Mouse (Mus musculus) heart, embryonic 12.5 days (tissue): ENCODE data around the gene Tpd52l1. TPM values are rescaled to one million over a fixed set of nuclear protein-coding genes. Genes with fewer than 3 reads are reported as not detected.

Experiments
- ATAC-seq: fragments of 200-750 bp; cut with Nextera tagmentation; 2 replicates; pipeline ENCODE4 v1.8.0; 2017; ENCODE audit warnings: moderate TSS enrichment, moderate library complexity; ENCODE audit not compliant: insufficient number of reproducible peaks, low FRiP score
- H3K27ac ChIP-seq: fragments of 300-500 bp; sonication (generic); 2 replicates; pipeline ENCODE4 v1.5.1; 2016; ENCODE audit warnings: mild to moderate bottlenecking, moderate library complexity; ENCODE audit not compliant: poor library complexity, severe bottlenecking
- H3K27me3 ChIP-seq: fragments of 300-500 bp; sonication (generic); replicated peaks from 2 replicates; pipeline ENCODE4 v1.6.1; 2016; ENCODE audit warnings: mild to moderate bottlenecking, moderate library complexity
- H3K36me3 ChIP-seq: fragments of 300-500 bp; sonication (generic); 2 replicates; pipeline ENCODE4 v1.6.1; 2016; ENCODE audit warnings: mild to moderate bottlenecking, moderate library complexity
- H3K4me1 ChIP-seq: fragments of 300-500 bp; sonication (generic); replicated peaks from 2 replicates; pipeline ENCODE4 v1.6.1; 2016; ENCODE audit warnings: mild to moderate bottlenecking
- H3K4me2 ChIP-seq: fragments of 300-500 bp; sonication (generic); 2 replicates; pipeline ENCODE4 v1.6.1; 2016; ENCODE audit warnings: mild to moderate bottlenecking, moderate library complexity
- H3K4me3 ChIP-seq: fragments of 300-500 bp; sonication (generic); 2 replicates; pipeline ENCODE4 v1.5.1; 2016; ENCODE audit warnings: mild to moderate bottlenecking
- H3K9ac ChIP-seq: fragments of 300-500 bp; sonication (generic); 2 replicates; pipeline ENCODE4 v1.6.1; 2016; ENCODE audit warnings: mild to moderate bottlenecking, moderate library complexity
- H3K9me3 ChIP-seq: fragments of 300-500 bp; sonication (generic); replicated peaks from 2 replicates; pipeline ENCODE4 v1.6.1; 2016; ENCODE audit warnings: mild to moderate bottlenecking, moderate library complexity
- WGBS: fragments of 180-500 bp; shearing (Covaris S2); methylation state at CpG from one replicate; pipeline ENCODE4 v1.1.7; 2016; 5-methylcytosine and 5-hydroxymethylcytosine counted together
- polyA plus RNA-seq: library from polyadenylated mRNA; unstranded; fragments of >200 nt; fragmentation: Nextera tagmentation; extraction: Ambion mirVana; gene quantifications from 2 replicates; pipeline ENCODE4 v1.2.1, GENCODE M21; 2016

Gene Tpd52l1
- polyA plus RNA-seq, 1 experiment from 2014 or later, result 16.5 TPM

DNA sequence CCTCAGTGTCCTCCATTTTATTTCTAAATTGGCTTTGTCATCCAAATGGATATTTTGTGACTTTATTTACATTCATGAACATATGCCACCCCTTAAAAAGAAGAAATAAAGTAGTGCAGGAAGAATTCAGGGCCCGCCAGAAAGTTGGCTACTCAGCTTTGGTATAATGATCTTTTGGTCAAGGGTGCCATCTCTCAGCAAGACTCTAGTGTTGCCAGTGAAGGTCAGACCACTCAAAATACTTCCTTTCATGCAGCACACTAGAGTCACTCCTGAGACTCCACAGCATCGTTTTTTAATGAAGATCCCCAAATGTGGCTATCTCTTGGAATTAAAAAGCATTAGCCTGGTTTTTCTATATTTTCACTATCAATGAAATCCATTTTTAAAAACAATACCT, 147.5 kb downstream of the Tpd52l1 start:
- no peak for ATAC-seq
- Histone ChIP-seq H3K4me1 (peaks cover 5% of the 10 kb centered on the region; the same call in 1 of the 2 replicates), H3K36me3 (no peaks in the 10 kb centered on the region), H3K4me2 (no peak overlapping the region), H3K27ac (no peak overlapping the region), H3K9ac (no peak overlapping the region), H3K9me3 (no peaks in the 10 kb centered on the region), H3K4me3 (no peak overlapping the region), H3K27me3 (no peaks in the 10 kb centered on the region)
- 34% methylated on average over 2 of the region's 2 CpGs for WGBS

DNA sequence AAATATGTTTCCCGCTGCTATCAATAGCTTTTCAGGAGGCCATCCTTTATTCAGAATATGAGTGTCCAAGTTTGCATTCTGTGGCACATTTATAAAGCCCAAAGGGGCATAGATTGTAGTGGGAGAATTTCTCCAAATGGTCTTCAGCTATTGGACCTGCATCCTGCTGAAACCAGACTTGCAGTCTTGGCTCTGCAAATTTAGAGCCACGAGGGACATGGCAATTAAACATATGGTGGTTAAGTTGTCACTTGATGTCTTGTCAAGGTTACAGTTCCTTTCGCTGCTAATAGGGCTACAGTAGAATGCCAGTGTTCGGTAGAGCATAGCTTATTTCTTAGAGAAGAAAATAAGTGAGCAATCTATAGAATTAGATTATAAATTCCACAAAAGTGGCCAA, 148.7 kb downstream of the Tpd52l1 start:
- Histone ChIP-seq H3K27ac (no peak overlapping the region), H3K4me2 (no peak overlapping the region), H3K4me3 (no peak overlapping the region), H3K36me3 (no peaks in the 10 kb centered on the region), H3K27me3 (no peaks in the 10 kb centered on the region), H3K4me1 (peaks cover 5% of the 10 kb centered on the region; the same call in 1 of the 2 replicates), H3K9me3 (no peaks in the 10 kb centered on the region), H3K9ac (no peak overlapping the region)
- no peak for ATAC-seq
- 73% methylated on average over 4 of the region's 4 CpGs for WGBS

DNA sequence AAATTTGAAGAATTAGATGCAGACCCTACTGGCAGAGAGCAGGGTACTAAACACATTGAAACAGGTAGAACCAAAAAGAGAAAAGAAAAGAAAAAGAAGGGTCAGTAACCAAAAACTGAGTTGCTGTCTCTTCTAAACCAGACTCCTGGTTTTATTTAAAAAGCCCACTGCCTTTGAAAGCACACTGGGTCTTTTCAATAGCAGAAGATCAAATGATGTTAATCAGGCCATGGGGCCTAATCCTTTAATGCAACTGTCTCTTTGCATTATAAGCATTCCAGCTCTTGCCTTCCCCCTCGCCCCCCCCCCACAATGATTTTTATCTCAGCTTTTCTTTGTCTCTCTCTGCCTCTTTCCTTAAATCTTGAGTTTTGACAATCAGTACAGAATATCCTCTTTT, 149.3 kb downstream of the Tpd52l1 start:
- H3K27ac ChIP-seq, result no peak overlapping the region
- H3K9ac ChIP-seq, result no peak overlapping the region
- WGBS, result 59% methylated on average over 1 of the region's 1 CpGs
- H3K27me3 ChIP-seq, result no peaks in the 10 kb centered on the region
- no peak overlapping the region for H3K4me2 ChIP-seq
- H3K36me3 ChIP-seq, result no peaks in the 10 kb centered on the region
- ATAC-seq, result no peak
- H3K4me1 ChIP-seq, result peaks cover 5% of the 10 kb centered on the region; the same call in 1 of the 2 replicates
- no peaks in the 10 kb centered on the region for H3K9me3 ChIP-seq
- H3K4me3 ChIP-seq, result no peak overlapping the region

DNA sequence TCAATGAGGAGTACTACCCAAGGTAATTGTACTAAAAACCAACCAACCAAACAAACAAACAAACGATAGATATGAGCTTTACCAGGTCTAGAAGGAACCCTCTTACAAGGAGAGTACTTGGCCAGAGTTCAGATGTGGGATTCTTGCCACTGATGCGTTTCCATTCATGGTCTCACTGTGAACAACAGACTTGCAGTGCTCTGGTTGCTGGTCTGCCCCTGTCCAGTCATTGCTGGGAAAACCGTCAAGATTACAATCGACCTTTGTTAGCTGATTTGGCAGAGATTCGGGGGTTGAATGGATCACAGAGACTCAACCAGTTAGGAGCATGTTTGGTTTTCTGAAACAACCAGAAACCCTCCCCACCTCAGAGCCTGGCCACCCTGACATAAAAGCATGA, 150.1 kb downstream of the Tpd52l1 start:
- no peak overlapping the region for H3K4me3 ChIP-seq
- peaks cover 5% of the 10 kb centered on the region; the same call in 1 of the 2 replicates for H3K4me1 ChIP-seq
- no peak overlapping the region for H3K9ac ChIP-seq
- 58% methylated on average over 5 of the region's 5 CpGs for WGBS
- H3K4me2 ChIP-seq, result no peak overlapping the region
- ATAC-seq, result no peak
- no peaks in the 10 kb centered on the region for H3K9me3 ChIP-seq
- no peak overlapping the region for H3K27ac ChIP-seq
- no peaks in the 10 kb centered on the region for H3K27me3 ChIP-seq
- no peaks in the 10 kb centered on the region for H3K36me3 ChIP-seq

DNA sequence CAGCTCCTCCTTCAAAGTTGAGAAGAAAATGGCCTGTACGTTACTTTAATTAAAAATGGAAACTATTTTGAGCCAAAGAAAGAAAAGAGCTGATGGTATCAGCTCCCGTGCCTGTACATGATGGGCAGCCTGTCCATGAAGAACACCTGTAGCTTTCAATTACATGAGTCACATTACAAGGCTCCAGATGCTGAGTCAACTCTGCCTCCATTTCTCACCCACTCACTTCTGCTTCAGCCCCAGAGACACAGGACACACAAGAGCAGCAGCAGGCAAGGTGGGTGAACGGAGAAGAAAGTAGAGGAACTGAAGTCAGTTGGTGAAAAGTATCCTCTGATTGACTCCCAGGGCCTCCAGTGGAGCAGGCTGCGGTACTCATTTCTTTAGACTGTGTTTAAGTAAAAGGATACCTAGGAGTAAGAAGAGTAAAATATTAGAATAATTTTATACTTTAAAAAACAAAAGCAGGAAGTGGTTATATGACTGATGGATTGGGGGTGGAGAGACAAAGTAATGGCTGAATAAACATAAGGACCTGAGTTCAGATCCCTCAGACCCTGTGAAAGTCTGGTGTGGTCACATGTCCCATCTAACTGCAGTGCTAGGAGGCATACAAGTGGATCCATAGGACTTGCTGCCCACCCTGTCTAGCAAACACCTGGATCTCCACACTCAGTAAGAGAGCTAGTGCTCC, 156.9 kb downstream of the Tpd52l1 start:
- H3K9me3 ChIP-seq, result no peaks in the 10 kb centered on the region
- no peaks in the 10 kb centered on the region for H3K4me1 ChIP-seq
- ATAC-seq, result no peak
- H3K27ac ChIP-seq, result no peak overlapping the region
- no peaks in the 10 kb centered on the region for H3K36me3 ChIP-seq
- no peak overlapping the region for H3K9ac ChIP-seq
- H3K4me2 ChIP-seq, result no peak overlapping the region
- WGBS, result 83% methylated on average over 4 of the region's 4 CpGs
- no peaks in the 10 kb centered on the region for H3K27me3 ChIP-seq
- H3K4me3 ChIP-seq, result no peak overlapping the region

DNA sequence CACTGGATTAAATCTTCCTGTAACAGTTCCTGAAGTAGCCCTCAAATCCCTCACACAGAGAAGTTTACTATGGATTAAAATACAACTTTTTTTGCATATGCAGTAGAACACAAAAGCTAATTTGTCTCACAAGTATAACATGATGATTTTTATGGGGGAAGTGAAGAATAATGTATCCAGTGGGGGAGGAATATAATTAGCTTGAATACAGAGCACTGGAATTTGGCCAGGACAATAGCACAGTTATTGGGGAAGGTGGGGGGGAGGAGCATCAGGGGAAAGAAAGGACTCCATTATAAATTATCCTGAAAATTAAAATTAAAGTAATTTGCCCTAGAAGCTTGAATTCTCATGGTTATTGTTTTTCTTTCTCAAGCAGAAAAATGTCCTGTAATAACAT, 158.0 kb downstream of the Tpd52l1 start:
- no peak overlapping the region for H3K4me3 ChIP-seq
- no peak overlapping the region for H3K4me2 ChIP-seq
- H3K9me3 ChIP-seq, result no peaks in the 10 kb centered on the region
- no peaks in the 10 kb centered on the region for H3K36me3 ChIP-seq
- no peaks in the 10 kb centered on the region for H3K4me1 ChIP-seq
- no peak overlapping the region for H3K27ac ChIP-seq
- H3K9ac ChIP-seq, result no peak overlapping the region
- H3K27me3 ChIP-seq, result no peaks in the 10 kb centered on the region
- no peak for ATAC-seq

Other genes with a start within 250 kb of the Tpd52l1 start
- 49.9 and 53.4 TPM in 2 replicates for gene Hddc2, start 132.6 kb downstream of the Tpd52l1 start, polyA plus RNA-seq
- 1.6 and 1.8 TPM in 2 replicates for gene Rnf217, start 163.2 kb upstream of the Tpd52l1 start, polyA plus RNA-seq